Mouse (Mus musculus) embryonic facial prominence, embryonic 12.5 days (tissue): ENCODE measurements around the gene Tmem182. TPM values are rescaled to one million over a fixed set of nuclear protein-coding genes. Genes with fewer than 3 reads are reported as not detected.

Experiments
- ATAC-seq: fragments of 200-750 bp; cut with Nextera tagmentation; 2 replicates; pipeline ENCODE4 v1.8.0; 2017; ENCODE audit not compliant: insufficient number of reproducible peaks, insufficient read depth, low FRiP score, low TSS enrichment
- H3K27ac ChIP-seq: fragments of 300-500 bp; sonication (generic); 2 replicates; pipeline ENCODE4 v1.5.1; 2016; ENCODE audit warnings: mild to moderate bottlenecking
- H3K27me3 ChIP-seq: fragments of 300-500 bp; sonication (generic); 2 replicates; pipeline ENCODE4 v1.6.1; 2016; ENCODE audit warnings: mild to moderate bottlenecking, moderate library complexity
- H3K36me3 ChIP-seq: fragments of 300-500 bp; sonication (generic); 2 replicates; pipeline ENCODE4 v1.6.1; 2016; ENCODE audit warnings: mild to moderate bottlenecking
- H3K4me1 ChIP-seq: fragments of 300-500 bp; sonication (generic); 2 replicates; pipeline ENCODE4 v1.6.1; 2016
- H3K4me2 ChIP-seq: fragments of 300-500 bp; sonication (generic); replicated peaks from 2 replicates; pipeline ENCODE4 v1.6.1; 2016; ENCODE audit warnings: mild to moderate bottlenecking, moderate library complexity
- H3K4me3 ChIP-seq: fragments of 300-500 bp; sonication (generic); 2 replicates; pipeline ENCODE4 v1.5.1; 2016; ENCODE audit warnings: mild to moderate bottlenecking
- H3K9ac ChIP-seq: fragments of 300-500 bp; sonication (generic); 2 replicates; pipeline ENCODE4 v1.6.1; 2016; ENCODE audit warnings: mild to moderate bottlenecking, moderate library complexity
- H3K9me3 ChIP-seq: fragments of 300-500 bp; sonication (generic); 2 replicates; pipeline ENCODE4 v1.6.1; 2016; ENCODE audit warnings: mild to moderate bottlenecking, moderate library complexity
- WGBS: fragments of 180-500 bp; shearing (Covaris S2); methylation state at CpG from one replicate; pipeline ENCODE4 v1.1.7; 2016; 5-methylcytosine and 5-hydroxymethylcytosine counted together
- polyA plus RNA-seq: library from polyadenylated mRNA; unstranded; fragments of >200 nt; fragmentation: Nextera tagmentation; extraction: Ambion mirVana; gene quantifications from 2 replicates; pipeline ENCODE4 v1.2.1, GENCODE M21; 2016

The Tmem182 gene
- polyA plus RNA-seq: 0.64 and 0.69 TPM in 2 replicates

GRCm38 (mm10) chr1:40805351-40805750 is at the start of gene Tmem182:
Gene Tmem182, plus strand, starts transcription at chr1:40805601.
- H3K9me3 ChIP-seq: no peaks in the 10 kb centered on the region
- no peak within 1 kb of the TSS for H3K4me2 ChIP-seq
- no peak within 1 kb of the TSS for H3K27ac ChIP-seq
- H3K27me3 ChIP-seq: no peaks in the 10 kb centered on the region
- no peak within 1 kb of the TSS for H3K4me3 ChIP-seq
- 62% methylated on average over 9 of the region's 9 CpGs for WGBS
- no peaks in the 10 kb centered on the region for H3K36me3 ChIP-seq
- H3K4me1 ChIP-seq: no peaks in the 10 kb centered on the region
- H3K9ac ChIP-seq: no peak within 1 kb of the TSS
- ATAC-seq: no peak

GRCm38 (mm10) chr1:40759751-40760445 is 45.5 kb upstream of the Tmem182 start:
- Histone ChIP-seq H3K9me3 (no peaks in the 10 kb centered on the region), H3K4me2 (no peak overlapping the region), H3K9ac (no peak overlapping the region), H3K4me1 (no peaks in the 10 kb centered on the region), H3K4me3 (no peak overlapping the region), H3K27me3 (no peaks in the 10 kb centered on the region), H3K27ac (no peak overlapping the region), H3K36me3 (no peaks in the 10 kb centered on the region)
- ATAC-seq: no peak
- 77% methylated on average over 6 of the region's 6 CpGs for WGBS

- Histone ChIP-seq H3K4me1 (no peaks in the 10 kb centered on the region), H3K9me3 (no peaks in the 10 kb centered on the region), H3K27me3 (no peaks in the 10 kb centered on the region), H3K36me3 (no peaks in the 10 kb centered on the region), H3K9ac (no peak overlapping the region), H3K4me2 (no peak overlapping the region), H3K27ac (no peak overlapping the region), H3K4me3 (no peak overlapping the region)
- WGBS: 97% methylated on average over 1 of the region's 1 CpGs
- no peak for ATAC-seq
Observed at GRCm38 (mm10) chr1:40764042-40764441, 41.4 kb upstream of the Tmem182 start.

- Histone ChIP-seq H3K27me3 (no peaks in the 10 kb centered on the region), H3K4me2 (no peak overlapping the region), H3K9me3 (no peaks in the 10 kb centered on the region), H3K27ac (no peak overlapping the region), H3K4me3 (no peak overlapping the region), H3K9ac (no peak overlapping the region), H3K4me1 (no peaks in the 10 kb centered on the region), H3K36me3 (no peaks in the 10 kb centered on the region)
- 89% methylated on average over 15 of the region's 15 CpGs for WGBS
- ATAC-seq: no peak
Observed at GRCm38 (mm10) chr1:40764701-40765275, 40.6 kb upstream of the Tmem182 start.

- ATAC-seq: no peak
- H3K27me3 ChIP-seq: no peaks in the 10 kb centered on the region
- no peak overlapping the region for H3K9ac ChIP-seq
- no peak overlapping the region for H3K4me3 ChIP-seq
- H3K4me2 ChIP-seq: no peak overlapping the region
- H3K27ac ChIP-seq: no peak overlapping the region
- H3K4me1 ChIP-seq: no peaks in the 10 kb centered on the region
- no peaks in the 10 kb centered on the region for H3K9me3 ChIP-seq
- no peaks in the 10 kb centered on the region for H3K36me3 ChIP-seq
- 87% methylated on average over 12 of the region's 12 CpGs for WGBS
Observed at GRCm38 (mm10) chr1:40765521-40765920, 39.9 kb upstream of the Tmem182 start.

- H3K27me3 ChIP-seq: no peaks in the 10 kb centered on the region
- H3K9me3 ChIP-seq: no peaks in the 10 kb centered on the region
- H3K4me2 ChIP-seq: no peak overlapping the region
- no peak overlapping the region for H3K4me3 ChIP-seq
- ATAC-seq: no peak
- no peaks in the 10 kb centered on the region for H3K36me3 ChIP-seq
- no peak overlapping the region for H3K27ac ChIP-seq
- WGBS: 87% methylated on average over 18 of the region's 18 CpGs
- no peaks in the 10 kb centered on the region for H3K4me1 ChIP-seq
- H3K9ac ChIP-seq: no peak overlapping the region
Observed at GRCm38 (mm10) chr1:40767588-40767987, 37.8 kb upstream of the Tmem182 start.

GRCm38 (mm10) chr1:40768606-40769005 is 36.8 kb upstream of the Tmem182 start:
- H3K27me3 ChIP-seq: no peaks in the 10 kb centered on the region
- no peak for ATAC-seq

GRCm38 (mm10) chr1:40769331-40769894 is 36.0 kb upstream of the Tmem182 start:
- WGBS: 54% methylated on average over 4 of the region's 4 CpGs
- H3K4me2 ChIP-seq: no peak overlapping the region
- ATAC-seq: no peak
- no peak overlapping the region for H3K27ac ChIP-seq
- no peak overlapping the region for H3K9ac ChIP-seq
- H3K4me1 ChIP-seq: no peaks in the 10 kb centered on the region
- peaks cover 10% of the 10 kb centered on the region; the same call in 1 of the 2 replicates for H3K36me3 ChIP-seq
- no peaks in the 10 kb centered on the region for H3K9me3 ChIP-seq
- no peaks in the 10 kb centered on the region for H3K27me3 ChIP-seq
- H3K4me3 ChIP-seq: no peak overlapping the region

More at GRCm38 (mm10) chr1:40768606-40769005, 36.8 kb upstream of the Tmem182 start:
- no peaks in the 10 kb centered on the region for H3K4me1 ChIP-seq
- WGBS: 24% methylated on average over 6 of the region's 6 CpGs
- H3K9ac ChIP-seq: no peak overlapping the region
- 0 out of 2 replicates have a peak, but pooled peaks cover 2% of the 10 kb centered on the region for H3K36me3 ChIP-seq
- H3K4me3 ChIP-seq: no peak overlapping the region
- H3K4me2 ChIP-seq: no peak overlapping the region
- no peaks in the 10 kb centered on the region for H3K9me3 ChIP-seq
- H3K27ac ChIP-seq: no peak overlapping the region

GRCm38 (mm10) chr1:40771196-40771970 is 34.0 kb upstream of the Tmem182 start:
- WGBS: 88% methylated on average over 7 of the region's 7 CpGs

GRCm38 (mm10) chr1:40773234-40773633 is 32.2 kb upstream of the Tmem182 start:
- 83% methylated on average over 5 of the region's 5 CpGs for WGBS
- no peak for ATAC-seq
- H3K27me3 ChIP-seq: no peaks in the 10 kb centered on the region
- no peaks in the 10 kb centered on the region for H3K9me3 ChIP-seq
- no peak overlapping the region for H3K4me3 ChIP-seq
- peaks cover 10% of the 10 kb centered on the region; the same call in 1 of the 2 replicates for H3K36me3 ChIP-seq
- H3K4me2 ChIP-seq: no peak overlapping the region
- no peak overlapping the region for H3K9ac ChIP-seq
- no peaks in the 10 kb centered on the region for H3K4me1 ChIP-seq
- no peak overlapping the region for H3K27ac ChIP-seq

More at GRCm38 (mm10) chr1:40771196-40771970, 34.0 kb upstream of the Tmem182 start:
- Histone ChIP-seq H3K9ac (no peak overlapping the region), H3K27me3 (no peaks in the 10 kb centered on the region), H3K4me2 (no peak overlapping the region), H3K4me3 (no peak overlapping the region), H3K36me3 (peaks cover 10% of the 10 kb centered on the region; the same call in 1 of the 2 replicates), H3K4me1 (no peaks in the 10 kb centered on the region), H3K27ac (no peak overlapping the region), H3K9me3 (no peaks in the 10 kb centered on the region)
- ATAC-seq: no peak

GRCm38 (mm10) chr1:40774040-40774439 is 31.4 kb upstream of the Tmem182 start:
- ATAC-seq: no peak
- WGBS: 93% methylated on average over 10 of the region's 10 CpGs

More at GRCm38 (mm10) chr1:40774040-40774439, 31.4 kb upstream of the Tmem182 start:
- H3K4me1 ChIP-seq: no peaks in the 10 kb centered on the region
- no peaks in the 10 kb centered on the region for H3K27me3 ChIP-seq
- H3K27ac ChIP-seq: no peak overlapping the region
- H3K4me3 ChIP-seq: no peak overlapping the region
- no peak overlapping the region for H3K9ac ChIP-seq
- no peak overlapping the region for H3K4me2 ChIP-seq
- H3K36me3 ChIP-seq: peaks cover 17% of the 10 kb centered on the region
- peaks cover 7% of the 10 kb centered on the region; the same call in 1 of the 2 replicates for H3K9me3 ChIP-seq
